Mouse (Mus musculus): ENCODE measurements at regions not wholly inside any gene's neighbourhood (a gene's known extent, or its start where the extent isn't known, plus 50 kb on each side); places are given as distances from the start of the nearest gene placed in this dataset.

DNA sequence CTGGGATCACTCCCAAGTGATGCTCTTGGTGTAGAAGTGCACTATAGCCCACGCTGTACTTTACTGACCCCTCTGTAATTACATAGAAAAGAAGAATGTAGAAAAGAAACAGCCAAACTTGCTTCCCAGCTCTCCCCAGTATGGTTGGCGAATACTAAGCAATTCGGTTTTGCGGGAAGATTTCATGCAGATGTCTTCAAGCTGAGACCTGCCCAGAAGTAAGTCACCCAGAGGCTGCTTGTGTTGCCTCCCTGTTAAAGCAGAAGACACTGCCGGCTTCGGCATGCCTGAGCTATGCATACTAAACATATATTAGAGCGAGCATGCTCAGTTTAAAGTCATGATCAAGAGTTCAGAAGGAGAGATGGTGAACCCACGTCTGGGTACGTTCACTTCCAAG lies 124.0 kb upstream of the Xylt1 start:
- no peak overlapping the region for H3K27ac ChIP-seq (ENCODE audit: low read length)
- no peak overlapping the region for H3K4me3 ChIP-seq (ENCODE audit: low read length)
- H3K9ac ChIP-seq (ENCODE audit: low read length), result no peak overlapping the region
- H3K4me2 ChIP-seq (ENCODE audit: low read depth, low read length), result no peak overlapping the region
- H3K4me1 ChIP-seq (replicated peaks; ENCODE audit: control insufficient read depth, insufficient read depth, low read length), result no peaks in the 10 kb centered on the region
- H3K9me3 ChIP-seq (ENCODE audit: control insufficient read depth, low read length), result no peaks in the 10 kb centered on the region
- no peaks in the 10 kb centered on the region for H3K27me3 ChIP-seq (ENCODE audit: control insufficient read depth, insufficient read depth, low read depth, low read length)
- no peak for ATAC-seq (ENCODE audit: low read depth)
- WGBS, result 83% methylated on average over 9 of the region's 9 CpGs
- H3K36me3 ChIP-seq (ENCODE audit: control insufficient read depth, insufficient read depth, low read length), result no peaks in the 10 kb centered on the region

DNA sequence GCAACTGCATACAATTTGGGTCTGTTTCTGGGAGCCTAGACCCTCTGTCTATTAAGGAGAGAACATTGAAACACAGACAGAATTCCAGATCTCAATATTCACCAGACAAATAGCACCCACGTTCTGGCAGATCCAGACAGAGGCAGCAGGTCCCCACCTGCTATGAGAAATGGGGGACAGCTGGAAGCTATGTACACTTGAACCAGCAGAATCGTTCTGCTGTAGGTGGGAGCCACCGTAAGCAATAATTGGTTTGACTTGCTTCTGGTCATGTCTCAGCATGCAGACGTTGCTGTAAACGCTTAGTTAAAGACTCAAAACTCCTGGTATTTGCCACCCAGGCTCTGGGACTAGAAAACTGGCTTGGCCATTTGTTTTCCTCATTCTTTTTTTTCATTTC lies 122.2 kb upstream of the Xylt1 start:
- 61% methylated on average over 5 of the region's 5 CpGs for WGBS
- Histone ChIP-seq H3K9me3 (ENCODE audit: control insufficient read depth, low read length) (no peaks in the 10 kb centered on the region), H3K9ac (ENCODE audit: low read length) (no peak overlapping the region), H3K27ac (ENCODE audit: low read length) (no peak overlapping the region), H3K4me1 (replicated peaks; ENCODE audit: control insufficient read depth, insufficient read depth, low read length) (no peaks in the 10 kb centered on the region), H3K4me3 (ENCODE audit: low read length) (no peak overlapping the region), H3K36me3 (ENCODE audit: control insufficient read depth, insufficient read depth, low read length) (no peaks in the 10 kb centered on the region), H3K27me3 (ENCODE audit: control insufficient read depth, insufficient read depth, low read depth, low read length) (no peaks in the 10 kb centered on the region), H3K4me2 (ENCODE audit: low read depth, low read length) (no peak overlapping the region)
- ATAC-seq (ENCODE audit: low read depth), result no peak

DNA sequence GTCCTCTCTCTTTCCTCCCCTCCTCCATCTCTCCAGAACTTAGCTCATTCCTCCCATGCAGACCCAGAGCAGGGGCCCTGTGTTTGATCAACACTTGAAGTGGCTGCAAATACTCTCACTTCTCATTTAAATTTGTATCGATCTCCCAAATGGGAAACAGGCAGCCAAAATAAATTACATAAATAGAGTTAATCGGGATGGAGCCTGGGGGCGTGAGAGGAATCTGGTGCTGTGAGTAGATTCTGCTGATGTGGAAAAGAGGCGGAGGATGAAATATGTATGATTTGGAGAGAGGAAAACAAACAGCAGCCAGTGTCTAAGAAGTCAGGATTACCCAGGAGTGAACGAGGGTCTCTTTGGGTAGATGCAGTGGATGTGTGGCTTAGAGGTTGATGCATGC lies 121.6 kb upstream of the Xylt1 start:
- Histone ChIP-seq H3K27me3 (ENCODE audit: control insufficient read depth, insufficient read depth, low read depth, low read length) (no peaks in the 10 kb centered on the region), H3K4me2 (ENCODE audit: low read depth, low read length) (no peak overlapping the region), H3K4me3 (ENCODE audit: low read length) (no peak overlapping the region), H3K27ac (ENCODE audit: low read length) (no peak overlapping the region), H3K4me1 (replicated peaks; ENCODE audit: control insufficient read depth, insufficient read depth, low read length) (no peaks in the 10 kb centered on the region), H3K36me3 (ENCODE audit: control insufficient read depth, insufficient read depth, low read length) (no peaks in the 10 kb centered on the region), H3K9ac (ENCODE audit: low read length) (no peak overlapping the region), H3K9me3 (ENCODE audit: control insufficient read depth, low read length) (no peaks in the 10 kb centered on the region)
- ATAC-seq (ENCODE audit: low read depth), result no peak
- WGBS, result 57% methylated on average over 5 of the region's 5 CpGs

GRCm38 (mm10) chr7:117259674-117260294 lies 121.0 kb upstream of the Xylt1 start:
- H3K27ac ChIP-seq (ENCODE audit: low read length), result no peak overlapping the region
- H3K9ac ChIP-seq (ENCODE audit: low read length), result no peak overlapping the region
- ATAC-seq (ENCODE audit: low read depth), result no peak

GRCm38 (mm10) chr7:117260596-117260995 lies 120.2 kb upstream of the Xylt1 start:
- no peaks in the 10 kb centered on the region for H3K27me3 ChIP-seq (ENCODE audit: control insufficient read depth, insufficient read depth, low read depth, low read length)
- WGBS, result 63% methylated on average over 3 of the region's 3 CpGs
- no peak overlapping the region for H3K4me2 ChIP-seq (ENCODE audit: low read depth, low read length)
- H3K4me1 ChIP-seq (replicated peaks; ENCODE audit: control insufficient read depth, insufficient read depth, low read length), result no peaks in the 10 kb centered on the region
- H3K27ac ChIP-seq (ENCODE audit: low read length), result no peak overlapping the region
- no peak for ATAC-seq (ENCODE audit: low read depth)
- H3K9ac ChIP-seq (ENCODE audit: low read length), result no peak overlapping the region
- H3K36me3 ChIP-seq (ENCODE audit: control insufficient read depth, insufficient read depth, low read length), result no peaks in the 10 kb centered on the region
- H3K4me3 ChIP-seq (ENCODE audit: low read length), result no peak overlapping the region
- H3K9me3 ChIP-seq (ENCODE audit: control insufficient read depth, low read length), result no peaks in the 10 kb centered on the region

More at GRCm38 (mm10) chr7:117259674-117260294, 121.0 kb upstream of the Xylt1 start:
- no peaks in the 10 kb centered on the region for H3K36me3 ChIP-seq (ENCODE audit: control insufficient read depth, insufficient read depth, low read length)
- no peaks in the 10 kb centered on the region for H3K9me3 ChIP-seq (ENCODE audit: control insufficient read depth, low read length)
- H3K4me3 ChIP-seq (ENCODE audit: low read length), result no peak overlapping the region
- H3K4me2 ChIP-seq (ENCODE audit: low read depth, low read length), result no peak overlapping the region
- H3K27me3 ChIP-seq (ENCODE audit: control insufficient read depth, insufficient read depth, low read depth, low read length), result no peaks in the 10 kb centered on the region
- WGBS, result 69% methylated on average over 6 of the region's 6 CpGs
- no peaks in the 10 kb centered on the region for H3K4me1 ChIP-seq (replicated peaks; ENCODE audit: control insufficient read depth, insufficient read depth, low read length)

DNA sequence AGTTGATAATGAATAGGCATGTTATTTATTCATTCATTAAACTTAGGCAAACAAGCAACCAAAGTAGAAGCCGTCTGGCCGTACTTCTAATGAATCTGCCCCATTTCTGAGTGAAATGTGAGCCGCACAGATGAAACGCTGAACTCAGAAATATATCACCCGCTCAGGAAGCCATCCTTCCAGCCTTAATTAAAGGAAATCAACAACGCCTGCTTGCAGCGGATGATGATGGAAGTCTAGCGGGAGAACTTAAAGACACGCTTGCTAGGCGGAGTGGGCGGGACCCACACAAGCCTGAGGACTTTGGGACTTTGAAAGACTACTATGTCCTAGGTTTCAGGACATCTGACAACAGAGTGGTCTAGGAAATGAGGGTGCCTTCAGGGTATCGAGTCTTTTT lies 117.7 kb upstream of the Xylt1 start:
- no peak for ATAC-seq (ENCODE audit: low read depth)
- Histone ChIP-seq H3K36me3 (ENCODE audit: control insufficient read depth, insufficient read depth, low read length) (no peaks in the 10 kb centered on the region), H3K4me3 (ENCODE audit: low read length) (no peak overlapping the region), H3K27me3 (ENCODE audit: control insufficient read depth, insufficient read depth, low read depth, low read length) (no peaks in the 10 kb centered on the region), H3K27ac (ENCODE audit: low read length) (no peak overlapping the region), H3K4me2 (ENCODE audit: low read depth, low read length) (no peak overlapping the region), H3K9me3 (ENCODE audit: control insufficient read depth, low read length) (no peaks in the 10 kb centered on the region), H3K9ac (ENCODE audit: low read length) (no peak overlapping the region), H3K4me1 (replicated peaks; ENCODE audit: control insufficient read depth, insufficient read depth, low read length) (no peaks in the 10 kb centered on the region)
- WGBS, result 79% methylated on average over 12 of the region's 12 CpGs

DNA sequence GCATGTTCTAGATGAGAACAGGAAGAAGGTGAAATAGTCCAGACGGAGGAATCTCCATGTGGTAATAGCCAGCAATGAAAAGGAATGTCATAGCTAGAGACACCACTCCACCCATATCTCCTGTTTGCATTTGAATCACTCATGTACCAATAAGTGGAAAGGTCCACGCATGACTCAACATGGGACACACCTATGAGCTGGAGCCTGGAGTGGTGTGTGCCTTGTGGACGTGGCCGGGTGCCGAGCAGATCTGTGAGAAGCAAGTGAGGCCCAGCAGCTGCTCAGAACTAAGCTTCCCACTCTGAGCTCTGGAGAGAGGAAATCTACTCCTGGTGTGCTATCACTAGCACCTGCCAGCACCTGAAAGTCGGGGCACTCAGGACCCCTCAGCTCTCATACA lies 116.4 kb upstream of the Xylt1 start:
- Histone ChIP-seq H3K27ac (ENCODE audit: low read length) (no peak overlapping the region), H3K9me3 (ENCODE audit: control insufficient read depth, low read length) (no peaks in the 10 kb centered on the region), H3K4me3 (ENCODE audit: low read length) (no peak overlapping the region), H3K9ac (ENCODE audit: low read length) (no peak overlapping the region), H3K4me2 (ENCODE audit: low read depth, low read length) (no peak overlapping the region), H3K4me1 (replicated peaks; ENCODE audit: control insufficient read depth, insufficient read depth, low read length) (no peaks in the 10 kb centered on the region), H3K36me3 (ENCODE audit: control insufficient read depth, insufficient read depth, low read length) (no peaks in the 10 kb centered on the region), H3K27me3 (ENCODE audit: control insufficient read depth, insufficient read depth, low read depth, low read length) (no peaks in the 10 kb centered on the region)
- 67% methylated on average over 6 of the region's 6 CpGs for WGBS
- ATAC-seq (ENCODE audit: low read depth), result no peak

GRCm38 (mm10) chr7:117268096-117268495 lies 112.7 kb upstream of the Xylt1 start:
- no peaks in the 10 kb centered on the region for H3K36me3 ChIP-seq (ENCODE audit: control insufficient read depth, insufficient read depth, low read length)
- WGBS, result 85% methylated on average over 7 of the region's 7 CpGs
- no peak overlapping the region for H3K4me3 ChIP-seq (ENCODE audit: low read length)
- no peaks in the 10 kb centered on the region for H3K27me3 ChIP-seq (ENCODE audit: control insufficient read depth, insufficient read depth, low read depth, low read length)
- H3K9ac ChIP-seq (ENCODE audit: low read length), result no peak overlapping the region
- no peaks in the 10 kb centered on the region for H3K4me1 ChIP-seq (replicated peaks; ENCODE audit: control insufficient read depth, insufficient read depth, low read length)
- H3K27ac ChIP-seq (ENCODE audit: low read length), result no peak overlapping the region
- ATAC-seq (ENCODE audit: low read depth), result no peak
- no peaks in the 10 kb centered on the region for H3K9me3 ChIP-seq (ENCODE audit: control insufficient read depth, low read length)
- H3K4me2 ChIP-seq (ENCODE audit: low read depth, low read length), result no peak overlapping the region

GRCm38 (mm10) chr7:117269263-117269897 lies 111.4 kb upstream of the Xylt1 start:
- H3K4me1 ChIP-seq (replicated peaks; ENCODE audit: control insufficient read depth, insufficient read depth, low read length), result no peaks in the 10 kb centered on the region
- H3K27me3 ChIP-seq (ENCODE audit: control insufficient read depth, insufficient read depth, low read depth, low read length), result no peaks in the 10 kb centered on the region
- no peak overlapping the region for H3K4me3 ChIP-seq (ENCODE audit: low read length)
- no peak overlapping the region for H3K9ac ChIP-seq (ENCODE audit: low read length)
- WGBS, result 72% methylated on average over 10 of the region's 10 CpGs
- no peak overlapping the region for H3K4me2 ChIP-seq (ENCODE audit: low read depth, low read length)
- H3K9me3 ChIP-seq (ENCODE audit: control insufficient read depth, low read length), result no peaks in the 10 kb centered on the region
- H3K27ac ChIP-seq (ENCODE audit: low read length), result no peak overlapping the region
- ATAC-seq (ENCODE audit: low read depth), result no peak
- H3K36me3 ChIP-seq (ENCODE audit: control insufficient read depth, insufficient read depth, low read length), result no peaks in the 10 kb centered on the region

Data from lung, embryonic 16.5 days (tissue).